Comparison of ENCODE assay signal across 10 mouse cellular contexts in genomic region chr3:89336529-89336928, GRCm38 (mm10). TPM values are rescaled to one million over a fixed set of nuclear protein-coding genes. Genes with fewer than 3 reads are reported as not detected.
DNase-seq lines count a peak whose midpoint lies in the region; ATAC-seq and TF ChIP-seq lines count a peak whose summit lies in the region.
"Had no signal": no experiment of that assay in that cellular context is flagged by ENCODE, and none has a peak within 500 bp of the region (broad histone marks: within the 10 kb centered on the region; RNA-seq: fewer than 3 reads in every experiment).

No protein-coding gene starts in this region.

- H3K4me3 ChIP-seq in liver, embryonic 11.5 days (ENCODE audit: low read depth, low read length) = peak overlapping the region; percentile 67
- H3K4me3 ChIP-seq in embryonic facial prominence, embryonic 15.5 days (replicated peaks) = peak overlapping the region; percentile 94
- H3K4me3 ChIP-seq in intestine, postnatal 0 days (ENCODE audit: low read depth, low read length) = peak overlapping the region; percentile 70
- peak overlapping the region; percentile 89 for H3K4me3 ChIP-seq in stomach, embryonic 14.5 days (ENCODE audit: low read depth, low read length)

- DNase-seq in liver, embryonic 11.5 days (ENCODE audit: low spot score) = no peak
- DNase-seq in liver = no peak
- DNase-seq in left cerebral cortex, adult 11 months (ENCODE audit: low spot score) = no peak
- DNase-seq in thymus, postnatal 10 days (ENCODE audit: low spot score in 2 of 2) = no peak
- DNase-seq: spleen, adult 18-20 months had no signal

- H3K27me3 ChIP-seq in liver, embryonic 11.5 days (replicated peaks; ENCODE audit: control insufficient read depth, insufficient read depth, low read length) = peaks cover 19% of the 10 kb centered on the region
- no peaks in the 10 kb centered on the region for H3K27me3 ChIP-seq in embryonic facial prominence, embryonic 15.5 days
- no peaks in the 10 kb centered on the region for H3K27me3 ChIP-seq in intestine, postnatal 0 days (replicated peaks; ENCODE audit: control insufficient read depth, insufficient read depth, low read length)
- H3K27me3 ChIP-seq in stomach, embryonic 14.5 days (ENCODE audit: control insufficient read depth, insufficient read depth, low read length) = no peaks in the 10 kb centered on the region

- TF ChIP-seq CTCF in intestine, postnatal 0 days (IDR thresholded peaks at IDR 0.05; ENCODE audit: low read depth) = no peak

- no peaks in the 10 kb centered on the region for H3K9me3 ChIP-seq in liver, embryonic 11.5 days (ENCODE audit: control insufficient read depth, low read length)
- no peaks in the 10 kb centered on the region for H3K9me3 ChIP-seq in embryonic facial prominence, embryonic 15.5 days (replicated peaks)
- H3K9me3 ChIP-seq in intestine, postnatal 0 days (ENCODE audit: control insufficient read depth) = no peaks in the 10 kb centered on the region
- H3K9me3 ChIP-seq in stomach, embryonic 14.5 days (ENCODE audit: control insufficient read depth, low read depth, low read length) = no peaks in the 10 kb centered on the region

- H3K36me3 ChIP-seq in liver, embryonic 11.5 days (ENCODE audit: control insufficient read depth, insufficient read depth, low read length) = peaks cover 6% of the 10 kb centered on the region; the same call in 1 of the 2 replicates
- H3K36me3 ChIP-seq in embryonic facial prominence, embryonic 15.5 days = peaks cover 30% of the 10 kb centered on the region
- H3K36me3 ChIP-seq in intestine, postnatal 0 days (ENCODE audit: control insufficient read depth, insufficient read depth) = peaks cover 23% of the 10 kb centered on the region
- peaks cover 19% of the 10 kb centered on the region; the same call in 1 of the 2 replicates for H3K36me3 ChIP-seq in stomach, embryonic 14.5 days (ENCODE audit: control insufficient read depth, insufficient read depth, low read length)

- H3K4me1 ChIP-seq in liver, embryonic 11.5 days (replicated peaks; ENCODE audit: control insufficient read depth, insufficient read depth, low read length) = peaks cover 27% of the 10 kb centered on the region
- peaks cover 64% of the 10 kb centered on the region for H3K4me1 ChIP-seq in embryonic facial prominence, embryonic 15.5 days
- H3K4me1 ChIP-seq in intestine, postnatal 0 days (replicated peaks; ENCODE audit: control insufficient read depth, insufficient read depth, low read length) = peaks cover 14% of the 10 kb centered on the region
- peaks cover 39% of the 10 kb centered on the region for H3K4me1 ChIP-seq in stomach, embryonic 14.5 days (ENCODE audit: control insufficient read depth, insufficient read depth, low read length)

- ATAC-seq in liver, embryonic 11.5 days (replicated peaks; ENCODE audit: low FRiP score) = no peak
- ATAC-seq in embryonic facial prominence, embryonic 15.5 days (ENCODE audit: insufficient number of reproducible peaks, low FRiP score, low TSS enrichment, low read depth) = no peak
- ATAC-seq in intestine, postnatal 0 days = no peak
- ATAC-seq in stomach, embryonic 14.5 days (ENCODE audit: insufficient number of reproducible peaks, insufficient read depth, low FRiP score, low read depth) = no peak
- ATAC-seq: inflammation-experienced regulatory T-cells, adult 6 months had no signal

- WGBS in liver, embryonic 11.5 days = 23% methylated on average over 6 of the region's 6 CpGs
- WGBS in embryonic facial prominence, embryonic 15.5 days = 5% methylated on average over 6 of the region's 6 CpGs
- WGBS in intestine, postnatal 0 days = 10% methylated on average over 6 of the region's 6 CpGs
- WGBS in stomach, embryonic 14.5 days = 7% methylated on average over 6 of the region's 6 CpGs

- no peak overlapping the region for H3K27ac ChIP-seq in liver, embryonic 11.5 days (ENCODE audit: low read depth, low read length)
- peak overlapping the region; percentile 91 for H3K27ac ChIP-seq in embryonic facial prominence, embryonic 15.5 days (replicated peaks)
- H3K27ac ChIP-seq in intestine, postnatal 0 days (ENCODE audit: low read depth, low read length) = no peak overlapping the region
- H3K27ac ChIP-seq in stomach, embryonic 14.5 days (ENCODE audit: low read length) = peak overlapping the region; percentile 92; the same call in 1 of the 2 replicates
- H3K27ac ChIP-seq: macrophage had no signal

- peak overlapping the region; percentile 82 for H3K4me2 ChIP-seq in liver, embryonic 11.5 days
- H3K4me2 ChIP-seq in embryonic facial prominence, embryonic 15.5 days (replicated peaks) = peak overlapping the region; percentile 58
- H3K4me2 ChIP-seq in intestine, postnatal 0 days (replicated peaks; ENCODE audit: low read depth) = peak overlapping the region; percentile 96
- peak overlapping the region; percentile 73 for H3K4me2 ChIP-seq in stomach, embryonic 14.5 days (replicated peaks; ENCODE audit: low read depth, low read length)

- no peak overlapping the region for H3K9ac ChIP-seq in liver, embryonic 11.5 days (ENCODE audit: low read depth, low read length)
- H3K9ac ChIP-seq in embryonic facial prominence, embryonic 15.5 days = peak overlapping the region; percentile 87
- no peak overlapping the region for H3K9ac ChIP-seq in intestine, postnatal 0 days (ENCODE audit: low read depth, low read length)
- peak overlapping the region; percentile 82 for H3K9ac ChIP-seq in stomach, embryonic 14.5 days (replicated peaks; ENCODE audit: low read depth, low read length)

RNA-seq across cellular contexts. Expression of gene Efna4, which starts 1.3 kb away (rescaled TPM):
- 6.5 and 6.9 TPM in 2 replicates for polyA plus RNA-seq in liver, embryonic 11.5 days (2014; fragmentation: Nextera tagmentation; extraction: Ambion mirVana)
- 28.1 and 31.0 TPM in 2 replicates for polyA plus RNA-seq in embryonic facial prominence, embryonic 15.5 days (2015; fragmentation: Nextera tagmentation; extraction: Ambion mirVana)
- polyA plus RNA-seq in intestine, postnatal 0 days (2015; fragmentation: Nextera tagmentation; extraction: Ambion mirVana) = 5.1 and 5.3 TPM in 2 replicates
- 24.0 and 25.3 TPM in 2 replicates for polyA plus RNA-seq in stomach, embryonic 14.5 days (2014; fragmentation: Nextera tagmentation; extraction: Ambion mirVana)
- polyA plus RNA-seq: macrophage had no signal

RNA-seq across cellular contexts. Expression of gene Adam15, which starts 13.3 kb away (rescaled TPM):
- 19.5 and 23.2 TPM in 2 replicates for polyA plus RNA-seq in liver, embryonic 11.5 days (2014; fragmentation: Nextera tagmentation; extraction: Ambion mirVana)
- 93.2 and 96.1 TPM in 2 replicates for polyA plus RNA-seq in embryonic facial prominence, embryonic 15.5 days (2015; fragmentation: Nextera tagmentation; extraction: Ambion mirVana)
- 33.9 and 37.0 TPM in 2 replicates for polyA plus RNA-seq in intestine, postnatal 0 days (2015; fragmentation: Nextera tagmentation; extraction: Ambion mirVana)
- polyA plus RNA-seq in stomach, embryonic 14.5 days (2014; fragmentation: Nextera tagmentation; extraction: Ambion mirVana) = 27.9 and 28.5 TPM in 2 replicates

RNA-seq across cellular contexts. Expression of gene Efna3, which starts 13.8 kb away (rescaled TPM):
- 2.1 and 3.9 TPM in 2 replicates for polyA plus RNA-seq in liver, embryonic 11.5 days (2014; fragmentation: Nextera tagmentation; extraction: Ambion mirVana)
- 42.3 and 47.2 TPM in 2 replicates for polyA plus RNA-seq in embryonic facial prominence, embryonic 15.5 days (2015; fragmentation: Nextera tagmentation; extraction: Ambion mirVana)
- 1.4 and 1.6 TPM in 2 replicates for polyA plus RNA-seq in intestine, postnatal 0 days (2015; fragmentation: Nextera tagmentation; extraction: Ambion mirVana)
- polyA plus RNA-seq in stomach, embryonic 14.5 days (2014; fragmentation: Nextera tagmentation; extraction: Ambion mirVana) = 10.9 and 11.6 TPM in 2 replicates
- polyA plus RNA-seq: inflammation-experienced regulatory T-cells, adult 6 months; macrophage had no signal

RNA-seq across cellular contexts. Expression of gene Dcst2, which starts 25.2 kb away (rescaled TPM):
- polyA plus RNA-seq in liver, embryonic 11.5 days (2014; fragmentation: Nextera tagmentation; extraction: Ambion mirVana) = 0.10 TPM in 1 of 2 replicates, not detected in the other
- 0.13 and 0.21 TPM in 2 replicates for polyA plus RNA-seq in embryonic facial prominence, embryonic 15.5 days (2015; fragmentation: Nextera tagmentation; extraction: Ambion mirVana)
- 10.0 and 11.5 TPM in 2 replicates for polyA plus RNA-seq in intestine, postnatal 0 days (2015; fragmentation: Nextera tagmentation; extraction: Ambion mirVana)
- 0.18 and 0.42 TPM in 2 replicates for polyA plus RNA-seq in stomach, embryonic 14.5 days (2014; fragmentation: Nextera tagmentation; extraction: Ambion mirVana)
- polyA plus RNA-seq: macrophage had no signal

RNA-seq across cellular contexts. Expression of gene Dcst1, which starts 28.5 kb away (rescaled TPM):
- polyA plus RNA-seq in liver, embryonic 11.5 days (2014; fragmentation: Nextera tagmentation; extraction: Ambion mirVana) = not detected in 2 replicates
- polyA plus RNA-seq in embryonic facial prominence, embryonic 15.5 days (2015; fragmentation: Nextera tagmentation; extraction: Ambion mirVana) = 0.46 and 0.64 TPM in 2 replicates
- 23.5 and 26.7 TPM in 2 replicates for polyA plus RNA-seq in intestine, postnatal 0 days (2015; fragmentation: Nextera tagmentation; extraction: Ambion mirVana)
- 0.11 and 0.55 TPM in 2 replicates for polyA plus RNA-seq in stomach, embryonic 14.5 days (2014; fragmentation: Nextera tagmentation; extraction: Ambion mirVana)
- polyA plus RNA-seq: macrophage had no signal

Comparison
In these comparisons a context has a peak if more than half of its experiments do, and no peak if none do; other contexts are left out.
1. H3K27ac ChIP-seq: peak in embryonic facial prominence, embryonic 15.5 days (single experiment) and stomach, embryonic 14.5 days (single experiment); none in liver, embryonic 11.5 days (single experiment) and intestine, postnatal 0 days (single experiment).
2. H3K9ac ChIP-seq: peak in embryonic facial prominence, embryonic 15.5 days (single experiment) and stomach, embryonic 14.5 days (single experiment); none in liver, embryonic 11.5 days (single experiment) and intestine, postnatal 0 days (single experiment).
3. Peak in every context shown above with its lines, with median percentiles within 50 percentile points of each other: H3K4me2 ChIP-seq and H3K4me3 ChIP-seq.